Mouse (Mus musculus): ENCODE data around the gene Olfr1280.
"Not testable (repeated sequence)": the region's sequence is repeated elsewhere in the genome, so short reads cannot be mapped to it uniquely, and the experiment has no call there.

Olfr1280 gene

GRCm38 (mm10) chr2:111313717-111314116 is at the start of gene Olfr1280:
Gene Olfr1280, plus strand, starts transcription at chr2:111314017.
- no peak for ATAC-seq (ENCODE audit: insufficient number of reproducible peaks, low FRiP score, low TSS enrichment)

GRCm38 (mm10) chr2:111274006-111274405 is 39.8 kb upstream of the Olfr1280 start, which contains the start of gene Olfr1277:
Gene Olfr1277, minus strand, starts transcription at chr2:111274106.
- no peak for ATAC-seq (ENCODE audit: insufficient number of reproducible peaks, low FRiP score, low TSS enrichment)

GRCm38 (mm10) chr2:111289836-111290235 is 24.0 kb upstream of the Olfr1280 start, which contains the start of gene Olfr1278:
Gene Olfr1278, plus strand, starts transcription at chr2:111290136.
- no peak for ATAC-seq (ENCODE audit: insufficient number of reproducible peaks, low FRiP score, low TSS enrichment)

GRCm38 (mm10) chr2:111298541-111298940 is 15.3 kb upstream of the Olfr1280 start:
- no peak for ATAC-seq (ENCODE audit: insufficient number of reproducible peaks, low FRiP score, low TSS enrichment)

- ATAC-seq (ENCODE audit: insufficient number of reproducible peaks, low FRiP score, low TSS enrichment): no peak
Observed at GRCm38 (mm10) chr2:111300374-111300773, 13.4 kb upstream of the Olfr1280 start, which contains the start of gene Olfr1279. Gene Olfr1279, plus strand, starts transcription at chr2:111300635.

- ATAC-seq (ENCODE audit: insufficient number of reproducible peaks, low FRiP score, low TSS enrichment): no peak
Observed at GRCm38 (mm10) chr2:111326220-111326619, 12.4 kb downstream of the Olfr1280 start, which contains the start of gene Olfr1281. Gene Olfr1281, plus strand, starts transcription at chr2:111326520.

GRCm38 (mm10) chr2:111333721-111334120 is 19.9 kb downstream of the Olfr1280 start:
- not testable (repeated sequence) for ATAC-seq (ENCODE audit: insufficient number of reproducible peaks, low FRiP score, low TSS enrichment)

GRCm38 (mm10) chr2:111335976-111336375 is 22.2 kb downstream of the Olfr1280 start, which contains the start of gene Olfr1282:
Gene Olfr1282, minus strand, starts transcription at chr2:111336076.
- ATAC-seq (ENCODE audit: insufficient number of reproducible peaks, low FRiP score, low TSS enrichment): no peak

- ATAC-seq (ENCODE audit: insufficient number of reproducible peaks, low FRiP score, low TSS enrichment): no peak
Observed at GRCm38 (mm10) chr2:111366490-111366889, 52.7 kb downstream of the Olfr1280 start, which contains the start of gene Olfr1283. Gene Olfr1283, plus strand, starts transcription at chr2:111366790.

- no peak for ATAC-seq (ENCODE audit: insufficient number of reproducible peaks, low FRiP score, low TSS enrichment)
Observed at GRCm38 (mm10) chr2:111375222-111375621, 61.4 kb downstream of the Olfr1280 start, which contains the start of gene Olfr1284. Gene Olfr1284, plus strand, starts transcription at chr2:111375522.

Measured in cerebellum, adult (tissue).